Mouse (Mus musculus): ENCODE results near the gene Thsd4. TPM values are rescaled to one million over a fixed set of nuclear protein-coding genes. Genes with fewer than 3 reads are reported as not detected.

Thsd4 gene
- polyA plus RNA-seq, 1 experiment: 1.9 TPM

- no peak for TF ChIP-seq EP300 (IDR thresholded peaks at IDR 0.05; ENCODE audit: insufficient read depth, low read depth, low read length)
- Histone ChIP-seq H3K4me1 (ENCODE audit: control insufficient read depth, insufficient read depth, low read length) (peaks cover 2% of the 10 kb centered on the region), H3K27ac (ENCODE audit: insufficient read depth, low read length) (no peak overlapping the region), H3K9ac (ENCODE audit: low read depth, poor library complexity, severe bottlenecking) (no peak overlapping the region), H3K4me3 (ENCODE audit: low read depth, low read length) (no peak overlapping the region), H3K27me3 (ENCODE audit: control insufficient read depth, insufficient read depth, low read length, poor library complexity, severe bottlenecking) (no peaks in the 10 kb centered on the region), H3K36me3 (ENCODE audit: control insufficient read depth, insufficient read depth, low read length, poor library complexity, severe bottlenecking) (no peaks in the 10 kb centered on the region), H3K9me3 (replicated peaks; ENCODE audit: control insufficient read depth, insufficient read depth, low read length, poor library complexity, severe bottlenecking) (no peaks in the 10 kb centered on the region)
Observed at GRCm38 (mm10) chr9:60526195-60526594, 4.3 kb upstream of the Thsd4 start.

GRCm38 (mm10) chr9:60521143-60521542 lies 703 bp downstream of the Thsd4 start:
- H3K27me3 ChIP-seq (ENCODE audit: control insufficient read depth, insufficient read depth, low read length, poor library complexity, severe bottlenecking): peaks cover 4% of the 10 kb centered on the region; the same call in 1 of the 2 replicates
- H3K9ac ChIP-seq (ENCODE audit: low read depth, poor library complexity, severe bottlenecking): peak overlapping the region; percentile 61; the same call in 1 of the 2 replicates
- H3K27ac ChIP-seq (ENCODE audit: insufficient read depth, low read length): no peak overlapping the region
- no peak for TF ChIP-seq POLR2A (IDR thresholded peaks at IDR 0.05; ENCODE audit: insufficient read depth, low read length)
- H3K4me3 ChIP-seq (ENCODE audit: low read depth, low read length): no peak overlapping the region
- no peaks in the 10 kb centered on the region for H3K9me3 ChIP-seq (replicated peaks; ENCODE audit: control insufficient read depth, insufficient read depth, low read length, poor library complexity, severe bottlenecking)
- H3K36me3 ChIP-seq (ENCODE audit: control insufficient read depth, insufficient read depth, low read length, poor library complexity, severe bottlenecking): no peaks in the 10 kb centered on the region
- peaks cover 2% of the 10 kb centered on the region for H3K4me1 ChIP-seq (ENCODE audit: control insufficient read depth, insufficient read depth, low read length)

- no peak for TF ChIP-seq CTCF (IDR thresholded peaks at IDR 0.05; ENCODE audit: low read depth, low read length)
- TF ChIP-seq EP300 (IDR thresholded peaks at IDR 0.05; ENCODE audit: insufficient read depth, low read depth, low read length): no peak
- no peak for TF ChIP-seq POLR2A (IDR thresholded peaks at IDR 0.05; ENCODE audit: insufficient read depth, low read length)
- H3K4me3 ChIP-seq (ENCODE audit: low read depth, low read length): no peak overlapping the region
- H3K4me1 ChIP-seq (ENCODE audit: control insufficient read depth, insufficient read depth, low read length): peaks cover 2% of the 10 kb centered on the region
- H3K36me3 ChIP-seq (ENCODE audit: control insufficient read depth, insufficient read depth, low read length, poor library complexity, severe bottlenecking): no peaks in the 10 kb centered on the region
- no peak overlapping the region for H3K9ac ChIP-seq (ENCODE audit: low read depth, poor library complexity, severe bottlenecking)
- H3K9me3 ChIP-seq (replicated peaks; ENCODE audit: control insufficient read depth, insufficient read depth, low read length, poor library complexity, severe bottlenecking): no peaks in the 10 kb centered on the region
- peaks cover 4% of the 10 kb centered on the region; the same call in 1 of the 2 replicates for H3K27me3 ChIP-seq (ENCODE audit: control insufficient read depth, insufficient read depth, low read length, poor library complexity, severe bottlenecking)
- H3K27ac ChIP-seq (ENCODE audit: insufficient read depth, low read length): no peak overlapping the region
Observed at GRCm38 (mm10) chr9:60519601-60520000, 2.2 kb downstream of the Thsd4 start.

- no peak for TF ChIP-seq EP300 (IDR thresholded peaks at IDR 0.05; ENCODE audit: insufficient read depth, low read depth, low read length)
- TF ChIP-seq POLR2A (IDR thresholded peaks at IDR 0.05; ENCODE audit: insufficient read depth, low read length): no peak
- no peak for TF ChIP-seq CTCF (IDR thresholded peaks at IDR 0.05; ENCODE audit: low read depth, low read length)
- no peaks in the 10 kb centered on the region for H3K9me3 ChIP-seq (replicated peaks; ENCODE audit: control insufficient read depth, insufficient read depth, low read length, poor library complexity, severe bottlenecking)
- no peak overlapping the region for H3K27ac ChIP-seq (ENCODE audit: insufficient read depth, low read length)
- no peak overlapping the region for H3K9ac ChIP-seq (ENCODE audit: low read depth, poor library complexity, severe bottlenecking)
- peaks cover 2% of the 10 kb centered on the region for H3K4me1 ChIP-seq (ENCODE audit: control insufficient read depth, insufficient read depth, low read length)
- no peaks in the 10 kb centered on the region for H3K36me3 ChIP-seq (ENCODE audit: control insufficient read depth, insufficient read depth, low read length, poor library complexity, severe bottlenecking)
- peaks cover 4% of the 10 kb centered on the region; the same call in 1 of the 2 replicates for H3K27me3 ChIP-seq (ENCODE audit: control insufficient read depth, insufficient read depth, low read length, poor library complexity, severe bottlenecking)
- no peak overlapping the region for H3K4me3 ChIP-seq (ENCODE audit: low read depth, low read length)
Observed at GRCm38 (mm10) chr9:60518216-60518615, 3.6 kb downstream of the Thsd4 start.

GRCm38 (mm10) chr9:60517148-60517547 lies 4.7 kb downstream of the Thsd4 start:
- peaks cover 4% of the 10 kb centered on the region; the same call in 1 of the 2 replicates for H3K27me3 ChIP-seq (ENCODE audit: control insufficient read depth, insufficient read depth, low read length, poor library complexity, severe bottlenecking)
- no peak overlapping the region for H3K27ac ChIP-seq (ENCODE audit: insufficient read depth, low read length)
- no peak overlapping the region for H3K9ac ChIP-seq (ENCODE audit: low read depth, poor library complexity, severe bottlenecking)
- H3K9me3 ChIP-seq (replicated peaks; ENCODE audit: control insufficient read depth, insufficient read depth, low read length, poor library complexity, severe bottlenecking): no peaks in the 10 kb centered on the region
- H3K4me1 ChIP-seq (ENCODE audit: control insufficient read depth, insufficient read depth, low read length): no peaks in the 10 kb centered on the region
- no peaks in the 10 kb centered on the region for H3K36me3 ChIP-seq (ENCODE audit: control insufficient read depth, insufficient read depth, low read length, poor library complexity, severe bottlenecking)
- no peak overlapping the region for H3K4me3 ChIP-seq (ENCODE audit: low read depth, low read length)
- TF ChIP-seq POLR2A (IDR thresholded peaks at IDR 0.05; ENCODE audit: insufficient read depth, low read length) (no peak), EP300 (IDR thresholded peaks at IDR 0.05; ENCODE audit: insufficient read depth, low read depth, low read length) (no peak), CTCF (IDR thresholded peaks at IDR 0.05; ENCODE audit: low read depth, low read length) (no peak)

- Histone ChIP-seq H3K36me3 (ENCODE audit: control insufficient read depth, insufficient read depth, low read length, poor library complexity, severe bottlenecking) (no peaks in the 10 kb centered on the region), H3K4me1 (ENCODE audit: control insufficient read depth, insufficient read depth, low read length) (no peaks in the 10 kb centered on the region), H3K4me3 (ENCODE audit: low read depth, low read length) (no peak overlapping the region), H3K27me3 (ENCODE audit: control insufficient read depth, insufficient read depth, low read length, poor library complexity, severe bottlenecking) (peaks cover 4% of the 10 kb centered on the region; the same call in 1 of the 2 replicates), H3K9me3 (replicated peaks; ENCODE audit: control insufficient read depth, insufficient read depth, low read length, poor library complexity, severe bottlenecking) (no peaks in the 10 kb centered on the region), H3K27ac (ENCODE audit: insufficient read depth, low read length) (no peak overlapping the region), H3K9ac (ENCODE audit: low read depth, poor library complexity, severe bottlenecking) (no peak overlapping the region)
- no peak for TF ChIP-seq POLR2A (IDR thresholded peaks at IDR 0.05; ENCODE audit: insufficient read depth, low read length)
- no peak for TF ChIP-seq CTCF (IDR thresholded peaks at IDR 0.05; ENCODE audit: low read depth, low read length)
- TF ChIP-seq EP300 (IDR thresholded peaks at IDR 0.05; ENCODE audit: insufficient read depth, low read depth, low read length): no peak
Observed at GRCm38 (mm10) chr9:60516379-60516778, 5.5 kb downstream of the Thsd4 start.
